Mouse (Mus musculus): ENCODE data around the gene Terf2ip. TPM values are rescaled to one million over a fixed set of nuclear protein-coding genes. Genes with fewer than 3 reads are reported as not detected.

Terf2ip gene
- polyA plus RNA-seq, 3 experiments from 2014 or later: 7.7 to 10.3 (median 10.2) TPM

GRCm38 (mm10) chr8:112011816-112012242 is 631 bp downstream of the Terf2ip start:
- peak; percentile 31 for ATAC-seq

- ATAC-seq: no peak
Measured at GRCm38 (mm10) chr8:112014936-112015335, 3.7 kb downstream of the Terf2ip start, which contains the start of gene Gm6793. Gene Gm6793 (minus strand): TSS chr8:112015036.

DNA sequence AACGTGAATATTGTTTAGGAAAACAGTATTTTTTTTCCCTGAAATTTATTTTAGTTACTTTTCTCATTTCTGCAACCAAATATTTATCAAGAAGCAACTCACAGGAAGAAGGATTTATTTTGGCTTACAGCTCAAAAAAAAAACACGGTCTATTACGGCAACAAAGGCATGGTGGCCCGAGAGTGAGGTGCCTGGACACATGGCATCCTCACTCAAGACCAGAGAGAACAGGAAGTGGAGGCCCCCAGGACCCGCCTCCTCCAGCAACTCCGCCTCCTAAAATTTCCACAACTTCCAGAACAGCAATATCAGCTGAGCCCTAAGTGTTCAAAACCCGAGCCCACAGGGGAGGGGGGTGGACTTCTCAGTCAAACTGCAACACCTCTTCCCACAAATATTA is 18.3 kb downstream of the Terf2ip start:
- no peak for ATAC-seq

DNA sequence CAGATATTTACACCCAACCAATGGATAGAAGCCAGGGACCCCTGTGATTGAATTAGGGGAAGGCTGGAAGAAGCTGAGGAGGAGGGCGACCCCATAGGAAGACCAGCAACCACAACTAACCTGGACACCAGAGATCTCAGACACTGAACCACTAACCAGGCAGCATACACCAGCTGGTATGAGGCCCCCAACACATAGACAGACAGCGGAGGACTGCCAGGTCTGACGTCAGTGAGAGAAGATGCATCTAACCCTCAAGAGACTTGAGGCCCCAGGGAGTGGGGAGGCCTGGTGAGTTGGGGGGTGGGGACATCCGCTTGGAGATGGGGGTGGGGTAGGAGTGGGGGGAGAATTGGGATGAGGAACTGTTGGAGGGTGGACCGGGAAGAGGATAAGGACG is 19.5 kb downstream of the Terf2ip start:
- ATAC-seq: no peak

- ATAC-seq: no peak
Measured at GRCm38 (mm10) chr8:112033071-112033470, 21.9 kb downstream of the Terf2ip start.

- peak; percentile 87 for ATAC-seq
Measured at GRCm38 (mm10) chr8:112034603-112035002, 23.4 kb downstream of the Terf2ip start.

- no peak for ATAC-seq
Measured at GRCm38 (mm10) chr8:112037521-112037920, 26.3 kb downstream of the Terf2ip start.

DNA sequence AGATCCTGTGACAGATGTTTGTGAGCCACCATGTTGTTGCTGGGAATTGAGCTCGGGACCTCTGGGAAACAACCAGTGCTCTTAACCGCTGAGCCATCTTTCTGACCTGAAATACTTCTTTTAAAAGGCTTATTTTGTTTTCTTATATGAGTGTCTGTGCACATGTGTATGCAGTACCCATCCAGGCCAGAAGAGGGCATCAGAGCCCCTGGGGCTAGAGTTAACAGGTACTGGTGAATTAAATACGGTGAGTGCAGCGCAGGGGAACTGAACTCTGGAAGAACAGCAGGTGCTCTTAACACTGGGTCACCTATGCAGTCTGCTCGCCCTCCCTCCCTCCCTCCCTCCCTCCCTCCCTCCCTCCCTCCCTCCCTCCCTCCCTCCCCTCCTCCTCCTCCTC is 34.0 kb downstream of the Terf2ip start:
- no peak for ATAC-seq

- peak; percentile 60 for ATAC-seq
Measured at GRCm38 (mm10) chr8:112045896-112046295, 34.7 kb downstream of the Terf2ip start.

GRCm38 (mm10) chr8:112048293-112048692 is 37.1 kb downstream of the Terf2ip start:
- no peak for ATAC-seq

DNA sequence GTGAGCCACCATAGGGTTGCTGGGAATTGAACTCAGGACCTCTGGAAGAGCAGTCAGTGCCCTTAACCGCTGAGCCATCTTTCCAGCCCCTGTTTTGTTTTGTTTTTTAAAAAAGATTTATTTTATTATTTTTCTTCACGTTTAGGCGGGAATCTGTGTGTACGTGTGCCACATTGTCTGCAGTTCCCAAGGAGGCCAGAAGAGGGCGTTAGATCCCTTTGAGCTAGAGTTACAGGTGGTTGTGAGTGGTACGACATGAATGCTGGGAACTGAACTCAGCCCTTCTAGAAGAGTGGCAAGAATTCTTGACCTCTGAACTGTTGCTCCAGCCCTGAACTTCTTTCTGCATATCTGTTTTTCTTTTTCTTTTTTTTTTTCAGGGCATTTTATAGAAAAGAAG is 38.8 kb downstream of the Terf2ip start:
- no peak for ATAC-seq

DNA sequence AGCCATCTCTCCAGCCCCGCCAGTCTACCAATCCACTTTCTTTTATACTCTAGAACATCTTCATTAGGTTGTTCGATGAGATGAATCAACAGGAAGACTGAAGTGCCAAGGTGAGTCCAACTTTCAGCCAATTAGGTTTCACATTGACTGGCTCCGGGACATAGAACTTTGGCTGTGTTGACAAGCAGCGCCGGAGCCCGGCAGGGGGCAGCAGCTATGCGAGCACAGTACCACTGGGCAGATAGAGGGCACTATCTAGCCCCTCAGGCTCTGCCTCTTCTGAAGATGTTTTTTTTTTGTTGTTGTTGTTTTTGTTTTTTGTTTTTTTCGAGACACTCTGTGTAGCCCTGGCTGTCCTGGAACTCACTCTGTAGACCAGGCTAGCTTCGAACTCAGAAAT is 40.3 kb downstream of the Terf2ip start:
- no peak for ATAC-seq

DNA sequence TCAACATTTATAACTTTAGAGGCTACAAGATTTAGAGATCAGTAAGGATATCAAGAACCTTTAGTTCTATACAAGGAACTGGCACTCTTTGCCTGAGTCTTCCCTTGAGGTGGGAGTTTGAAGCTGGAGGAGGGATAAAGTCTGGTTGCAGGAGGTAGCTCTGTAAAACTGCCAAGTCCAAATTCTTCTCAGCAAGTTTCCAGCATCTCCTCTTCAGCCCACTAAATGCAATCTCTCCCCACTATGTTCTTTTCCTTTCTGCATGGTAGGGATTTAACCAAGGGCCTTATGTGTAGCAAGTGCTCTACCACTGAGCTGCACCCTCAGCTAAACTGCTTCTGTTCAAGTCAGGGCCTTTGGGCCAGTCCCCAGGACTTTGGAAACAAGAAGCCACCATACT is 43.3 kb downstream of the Terf2ip start:
- no peak for ATAC-seq

GRCm38 (mm10) chr8:112061372-112061771 is 50.2 kb downstream of the Terf2ip start:
- ATAC-seq: peak; percentile 25

Other genes with a start within 250 kb of the Terf2ip start
- 100 to 1,000 TPM; 110 to 121 (median 120) TPM for gene Cfdp1, start 157.1 kb upstream of the Terf2ip start, polyA plus RNA-seq (2017; shearing (Covaris generic))
- 1 to 10 TPM; 5.2 to 7.5 (median 7.2) TPM for gene Tmem170, start 134.6 kb upstream of the Terf2ip start, polyA plus RNA-seq (2017; shearing (Covaris generic))
- gene Chst5, start 101.0 kb upstream of the Terf2ip start, polyA plus RNA-seq (2017; shearing (Covaris generic)): not detected
- gene Tmem231, start 77.5 kb upstream of the Terf2ip start, polyA plus RNA-seq (2017; shearing (Covaris generic)): 1 to 10 TPM in 2 of 3 experiments, under 1 TPM in 1; 0.97 to 2.0 (median 1.7) TPM
- gene Gabarapl2, start 70.7 kb upstream of the Terf2ip start, polyA plus RNA-seq (2017; shearing (Covaris generic)): 100 to 1,000 TPM; 252 to 286 (median 255) TPM
- 1 to 10 TPM; 2.7 to 7.7 (median 6.8) TPM for gene Adat1, start 19.1 kb upstream of the Terf2ip start, polyA plus RNA-seq (2017; shearing (Covaris generic))
- gene Kars, start 75 bp upstream of the Terf2ip start, polyA plus RNA-seq (2017; shearing (Covaris generic)): 100 to 1,000 TPM; 147 to 171 (median 151) TPM
- gene Gm6793, start 3.6 kb downstream of the Terf2ip start, polyA plus RNA-seq (2017; shearing (Covaris generic)): 1 to 10 TPM in 2 of 3 experiments, under 1 TPM in 1; 0.58 to 1.4 (median 1.1) TPM

Measured in inflammation-experienced regulatory T-cells, adult 6 months (primary cell).